Mouse (Mus musculus) urinary bladder, postnatal 10 days (tissue): ENCODE measurements around the gene Diras1.
A peak's percentile ranks its signal among the peaks of the same experiment; 100 is the strongest.

Experiments used
- DNase-seq: peaks from one replicate; pipeline ENCODE4 v3.0.0; 2022; ENCODE audit warnings: low spot score

Diras1 gene

DNA sequence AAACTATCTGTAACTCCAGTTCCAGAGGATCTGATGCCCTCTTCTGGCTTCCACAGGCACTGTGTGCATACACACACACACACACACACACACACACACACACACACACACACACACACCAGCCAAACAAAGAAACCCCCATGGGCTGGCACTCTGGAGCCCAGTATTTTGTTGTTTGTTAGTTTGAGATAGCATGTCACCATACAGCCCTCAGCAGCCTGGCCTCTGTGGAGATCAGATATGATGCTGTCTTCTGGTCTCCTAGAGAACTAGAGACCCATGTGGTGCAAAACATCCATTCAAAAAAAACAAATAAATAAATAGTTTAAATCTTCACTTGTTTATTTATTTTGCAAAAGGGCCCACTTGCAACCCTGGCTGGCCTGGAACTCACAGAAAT lies 2.8 kb upstream of the Diras1 start:
- no peak for DNase-seq

DNA sequence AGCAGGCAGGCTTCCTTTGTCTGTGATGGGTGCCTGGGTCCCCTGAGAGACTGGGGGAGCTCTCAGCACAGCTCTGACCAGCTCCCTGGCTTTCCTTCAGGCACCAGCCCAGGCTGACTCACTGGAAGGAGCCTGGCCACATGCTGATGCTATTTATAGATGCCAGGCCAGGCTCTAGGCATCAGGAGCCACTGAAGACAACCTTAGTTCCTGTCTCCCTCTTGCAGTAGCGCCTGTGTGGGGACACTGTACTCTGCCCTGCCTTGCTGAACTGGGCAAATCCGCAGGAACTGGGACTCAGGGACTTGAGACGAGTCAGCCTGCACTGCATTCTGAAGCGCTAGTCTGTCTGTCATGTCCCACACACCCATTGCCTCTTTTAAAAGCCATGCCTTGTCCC lies 1.9 kb upstream of the Diras1 start:
- DNase-seq: no peak

DNA sequence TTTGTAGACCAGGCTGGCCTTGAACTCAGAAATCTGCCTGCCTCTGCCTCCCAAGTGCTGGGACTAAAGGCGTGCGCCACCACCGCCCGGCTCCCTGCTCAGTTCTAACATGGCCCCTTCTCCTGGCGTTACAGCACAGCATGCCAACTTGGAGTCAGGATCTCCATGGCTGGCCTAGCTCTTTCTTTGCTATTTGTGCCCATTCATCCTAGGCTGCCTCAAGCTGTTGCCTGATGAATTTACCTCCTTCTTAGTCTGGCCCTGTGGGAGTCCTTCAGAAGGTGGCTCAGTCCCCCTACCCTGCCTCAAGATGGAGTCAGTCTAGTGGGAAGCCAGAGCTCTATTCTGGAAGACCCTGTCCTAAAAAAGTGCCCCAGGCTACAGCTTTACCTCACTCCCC lies 1.4 kb upstream of the Diras1 start:
- DNase-seq: no peak

DNA sequence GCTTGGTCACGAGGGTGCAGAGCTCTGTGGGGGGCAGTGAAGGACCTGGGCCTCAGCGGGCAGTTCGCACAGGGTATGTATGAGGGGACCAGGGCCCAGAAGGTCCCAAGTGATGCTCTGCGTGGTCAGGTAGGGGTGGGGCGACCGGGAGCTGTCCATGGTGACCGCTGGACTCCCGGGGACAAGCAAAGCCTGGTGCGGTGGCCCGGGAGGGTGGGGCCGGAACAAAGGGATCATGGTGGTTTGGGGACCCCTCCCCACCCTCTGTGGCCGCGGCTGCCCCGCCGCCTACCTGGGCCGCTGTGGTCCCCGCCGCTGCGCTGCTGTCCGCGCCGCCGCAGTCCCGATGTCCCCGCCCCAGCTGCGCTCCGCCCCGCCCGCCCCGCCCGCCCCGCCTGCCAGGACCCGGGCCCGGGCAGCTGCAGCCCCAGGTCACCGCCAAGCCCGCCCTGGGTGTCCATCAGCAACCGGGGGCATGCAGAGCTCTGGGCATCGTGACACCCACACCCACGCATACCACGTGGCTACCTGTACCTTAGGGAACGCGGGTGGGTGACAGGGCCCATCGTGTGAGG lies 328 bp downstream of the Diras1 start:
- DNase-seq: no peak

DNA sequence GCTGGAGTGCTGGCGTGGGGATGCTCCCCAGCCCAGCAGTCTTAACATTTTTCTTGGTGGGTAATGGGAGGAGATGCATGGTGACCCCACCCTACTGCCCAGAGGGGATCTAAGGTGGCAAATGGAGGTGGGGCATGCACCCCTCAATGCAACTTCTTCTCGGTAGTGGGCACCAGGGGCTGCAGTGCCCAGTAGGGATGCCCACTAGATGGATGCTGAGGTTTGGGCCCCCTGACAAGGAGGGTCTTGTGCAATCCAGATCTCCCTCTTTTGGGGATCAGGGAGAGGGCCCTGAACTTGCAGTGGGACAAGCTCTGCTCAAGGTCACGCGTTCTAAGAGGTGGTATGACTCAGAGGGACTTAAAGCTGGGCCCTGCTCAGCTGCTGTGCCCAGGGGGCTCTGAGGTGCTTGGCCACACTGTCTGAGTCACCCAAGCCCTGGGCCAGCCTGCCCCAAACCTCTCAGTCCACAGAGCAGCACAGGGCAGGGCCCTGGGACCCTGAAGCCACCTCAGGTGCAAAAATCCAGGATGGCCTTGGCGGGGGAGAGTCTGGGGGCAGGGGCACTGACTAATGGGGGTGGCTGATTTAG lies 1.0 kb downstream of the Diras1 start:
- no peak for DNase-seq

DNA sequence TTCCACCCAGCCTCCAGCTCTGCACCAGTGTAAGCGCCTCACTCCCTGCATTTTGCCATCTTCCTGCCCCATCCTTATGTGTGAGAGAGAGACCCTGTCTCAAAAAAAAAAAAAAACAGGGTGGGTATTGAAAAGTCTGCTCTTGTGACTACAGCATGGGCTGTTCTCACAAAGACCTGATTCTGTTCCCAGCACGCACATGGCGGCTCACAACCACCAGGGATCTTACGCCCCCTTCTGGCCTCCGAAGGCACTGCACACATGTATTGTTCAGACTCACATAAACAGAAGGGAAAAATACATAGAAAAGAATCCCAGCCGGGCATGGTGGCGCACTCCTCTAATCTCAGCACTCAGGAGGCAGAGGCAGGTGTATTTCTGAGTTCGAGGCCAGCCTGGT lies 2.7 kb downstream of the Diras1 start:
- no peak for DNase-seq

DNA sequence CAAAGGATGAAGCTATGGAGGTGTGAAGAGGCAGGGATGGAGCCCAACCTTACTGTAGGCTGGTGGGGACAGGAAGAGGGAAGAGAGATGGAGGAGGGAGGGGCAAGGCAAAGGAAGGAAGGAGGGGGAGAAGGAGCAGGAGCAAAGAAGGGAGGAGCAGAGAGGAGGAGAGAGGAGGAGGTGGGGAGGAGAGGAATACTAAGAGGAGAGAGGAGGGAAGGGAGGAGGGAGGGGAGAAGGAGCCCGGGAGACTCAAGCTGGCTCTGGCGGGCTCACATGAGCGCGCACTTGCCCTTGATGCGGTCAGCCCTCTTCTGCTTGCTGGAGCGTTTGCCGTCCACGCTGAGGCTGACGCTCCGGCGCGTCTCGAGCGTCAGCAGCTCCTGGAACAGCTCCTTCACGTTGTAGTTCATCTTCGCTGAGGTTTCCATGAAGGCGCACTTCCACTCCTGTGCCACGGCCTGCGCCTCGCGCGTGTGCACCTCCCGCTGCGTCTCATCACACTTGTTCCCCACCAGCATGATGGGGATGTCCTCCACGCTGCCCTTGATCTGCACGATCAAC lies 3.8 kb downstream of the Diras1 start:
- DNase-seq: no peak

GRCm38 (mm10) chr10:81020207-81020606 lies 5.3 kb downstream of the Diras1 start:
- no peak for DNase-seq

DNA sequence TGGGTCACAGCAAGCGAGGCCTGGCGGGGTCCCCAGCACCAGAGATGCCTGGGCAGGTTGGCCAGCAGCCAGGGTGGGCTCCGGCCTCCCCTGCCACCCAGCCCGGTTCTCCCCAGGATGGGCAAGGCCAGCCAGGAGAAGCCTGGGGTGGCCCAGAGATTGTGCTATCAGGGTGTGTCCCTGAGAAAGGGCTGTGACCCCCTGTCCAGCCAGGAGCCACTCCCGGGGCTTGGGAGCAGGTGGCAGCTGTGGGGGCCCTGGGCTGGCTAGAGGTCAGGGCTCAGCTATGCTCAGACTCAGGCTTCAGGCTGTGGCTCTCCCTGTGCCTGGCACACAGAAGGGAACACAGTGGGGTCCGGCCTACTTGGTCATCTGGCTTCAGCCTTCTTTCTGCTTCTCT lies 5.8 kb downstream of the Diras1 start:
- DNase-seq: no peak

DNA sequence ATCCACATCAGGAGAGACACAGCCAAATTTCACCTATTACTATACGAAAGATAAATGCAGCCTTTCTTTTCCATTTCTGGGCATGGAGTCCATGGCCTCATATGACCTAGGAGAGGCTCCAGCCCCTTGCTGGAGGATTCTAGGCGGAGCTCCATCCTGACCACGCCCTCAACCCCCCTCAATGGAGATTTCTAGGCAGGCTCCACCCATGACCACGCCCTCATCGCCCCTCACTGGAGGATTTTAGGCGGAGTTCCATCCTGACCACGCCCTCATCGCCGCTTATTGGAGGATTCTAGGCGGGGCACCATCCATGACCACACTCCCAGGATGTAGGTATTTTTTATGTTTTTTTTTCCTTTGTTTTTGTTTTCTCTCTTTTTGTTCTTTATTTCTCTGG lies 7.1 kb downstream of the Diras1 start:
- no peak for DNase-seq

DNA sequence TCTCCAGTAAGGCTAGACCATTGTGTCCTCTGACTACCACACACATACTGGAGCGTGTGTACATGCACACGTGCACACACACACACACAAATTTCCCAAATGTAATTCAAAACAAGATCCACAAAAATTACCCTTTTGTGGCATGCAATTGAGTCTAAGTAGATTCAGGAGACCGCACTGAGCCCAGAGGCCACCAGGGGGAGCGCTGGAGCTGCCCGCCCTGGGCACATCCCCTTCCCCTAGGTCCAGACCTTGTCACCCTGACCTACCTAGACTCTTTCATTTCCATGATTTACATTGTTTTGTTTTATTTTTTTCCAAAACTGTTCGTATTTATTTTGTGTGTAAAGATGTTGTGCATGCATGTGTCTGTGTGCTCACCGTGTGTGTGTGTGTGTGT lies 8.8 kb downstream of the Diras1 start:
- no peak for DNase-seq

DNA sequence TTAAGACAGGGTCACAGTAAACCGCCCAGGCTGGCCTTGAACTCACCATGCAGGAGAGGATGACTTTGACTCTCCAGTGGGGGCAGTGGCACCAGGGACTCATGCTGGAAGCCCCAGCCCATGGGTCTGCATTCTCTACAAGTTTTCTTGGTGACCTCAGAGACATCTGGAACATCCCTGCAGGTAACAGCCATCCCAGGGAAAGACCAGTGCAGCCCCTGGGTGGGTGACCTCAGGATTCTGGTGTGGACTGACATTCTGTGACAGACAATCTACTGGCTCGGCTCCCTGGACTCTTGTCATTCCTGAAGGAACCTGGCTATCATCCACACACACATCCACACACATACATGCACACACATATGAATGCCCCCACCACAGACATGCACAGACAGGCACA lies 9.8 kb downstream of the Diras1 start:
- no peak for DNase-seq

GRCm38 (mm10) chr10:81014393-81015384 lies 10.8 kb downstream of the Diras1 start, which contains the start of gene Gng7:
Gene Gng7 (minus strand): TSS chr10:81014945.
- peak; percentile 78 for DNase-seq

DNA sequence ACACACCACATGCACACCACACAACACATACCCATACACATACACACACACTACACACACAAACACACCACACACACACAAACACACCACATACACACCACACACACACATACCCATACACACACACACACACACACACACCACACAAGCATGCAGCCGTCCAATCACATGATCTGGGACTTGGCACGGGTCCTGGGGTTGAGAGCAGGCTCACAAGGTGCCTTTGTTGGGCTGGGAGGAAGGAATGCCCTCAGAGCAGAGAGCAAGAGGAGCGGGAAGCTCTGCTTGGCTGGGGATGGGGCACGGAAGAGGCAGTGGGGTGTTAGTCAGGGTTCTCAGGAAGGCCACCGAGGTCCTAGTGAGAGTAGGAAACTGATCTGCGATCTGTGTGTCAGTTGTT lies 14.6 kb downstream of the Diras1 start:
- DNase-seq: no peak

GRCm38 (mm10) chr10:81007240-81007639 lies 18.2 kb downstream of the Diras1 start:
- DNase-seq: no peak

GRCm38 (mm10) chr10:81006005-81006677 lies 19.3 kb downstream of the Diras1 start:
- no peak for DNase-seq

- no peak for DNase-seq
Observed at GRCm38 (mm10) chr10:81001161-81001560, 24.3 kb downstream of the Diras1 start.

- no peak for DNase-seq
Observed at GRCm38 (mm10) chr10:81000197-81001062, 25.0 kb downstream of the Diras1 start.

DNA sequence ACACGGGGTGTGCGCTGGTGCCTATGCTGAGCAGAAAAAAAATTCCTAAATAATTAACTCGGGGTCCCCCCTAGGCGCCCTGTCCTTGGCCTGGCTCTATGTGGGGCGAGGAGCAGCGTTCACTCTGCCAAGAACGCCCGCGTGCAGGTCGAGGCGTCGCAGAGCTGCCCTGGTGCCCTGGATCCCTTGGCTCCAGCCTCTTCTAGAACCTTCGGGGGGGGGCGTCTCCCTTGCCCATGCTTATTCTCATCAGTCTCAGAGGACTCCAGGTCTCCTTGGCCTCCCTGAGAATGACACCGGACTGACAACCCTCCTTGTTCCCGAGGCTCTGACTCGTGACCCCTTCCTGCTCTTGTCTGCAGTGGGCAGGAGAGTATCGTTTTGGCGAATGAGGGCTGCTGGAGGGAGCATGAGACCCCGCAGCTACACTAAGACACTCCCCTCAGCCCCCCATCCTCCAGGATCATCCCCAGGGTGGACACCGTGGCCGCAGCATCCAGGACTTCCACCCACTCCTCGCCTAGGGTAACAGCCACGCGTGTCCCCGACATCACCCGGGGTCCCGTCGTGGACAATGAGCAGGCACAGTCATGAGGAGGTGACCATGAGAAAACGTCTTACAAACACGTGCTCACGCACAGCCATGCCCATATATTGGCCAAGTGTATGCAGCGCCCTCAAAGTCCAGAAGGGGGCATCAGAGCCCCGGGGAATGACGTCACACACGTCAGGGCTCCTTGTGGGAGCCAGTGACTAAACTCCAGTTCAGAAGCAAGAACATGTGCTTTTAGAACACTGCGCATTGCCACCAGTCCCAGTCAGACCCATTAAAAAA lies 25.9 kb downstream of the Diras1 start:
- DNase-seq: no peak

DNA sequence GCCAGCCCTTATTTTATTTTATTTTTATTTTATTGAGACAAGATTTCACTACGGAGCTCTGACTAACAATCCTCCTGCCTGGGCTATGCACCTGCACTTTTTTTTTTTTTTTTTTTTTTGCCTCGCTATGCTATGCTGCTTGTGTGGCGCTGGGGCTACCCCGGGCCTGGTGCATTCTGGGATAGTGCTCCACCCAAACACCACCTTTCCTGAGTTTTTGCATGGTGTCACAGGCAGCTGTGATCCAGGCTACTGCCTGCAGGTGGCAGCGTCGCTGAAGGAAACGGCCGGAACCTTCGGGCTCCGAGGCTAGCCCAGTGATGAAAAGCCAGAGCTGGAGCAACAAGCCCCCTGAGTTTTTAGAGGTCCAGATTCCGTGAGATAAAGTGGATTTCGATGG lies 26.7 kb downstream of the Diras1 start:
- DNase-seq: no peak
